ENCODE assay signal across 9 mouse cellular contexts in the genomic region with DNA sequence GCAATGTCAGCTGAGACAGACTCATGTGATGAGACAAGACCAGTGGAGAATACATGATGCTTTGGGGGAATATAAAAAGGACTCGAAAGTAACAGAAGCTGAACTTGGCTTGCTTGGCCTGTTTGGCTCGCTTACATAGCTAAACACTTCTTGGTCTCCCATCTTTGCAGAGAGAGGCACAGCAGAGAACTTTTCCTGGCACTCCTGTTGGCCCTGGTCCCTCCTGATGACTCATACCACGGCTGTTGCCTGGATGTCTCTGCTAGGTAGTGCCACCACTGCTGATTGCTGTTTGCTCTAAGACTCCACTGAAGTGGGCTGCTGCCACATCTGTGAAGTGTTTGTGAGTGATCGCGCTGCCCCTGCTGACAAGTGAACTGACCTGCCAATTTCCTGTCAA. TPM values are rescaled to one million over a fixed set of nuclear protein-coding genes. Genes with fewer than 3 reads are reported as not detected.
DNase-seq lines count a peak whose midpoint lies in the region; ATAC-seq lines count a peak whose summit lies in the region.
"Had no signal": no experiment of that assay in that cellular context is flagged by ENCODE, and none has a peak within 500 bp of the region (broad histone marks: within the 10 kb centered on the region; RNA-seq: fewer than 3 reads in every experiment).

No protein-coding gene starts in this region.

- H3K27me3 ChIP-seq in heart, embryonic 10.5 days (ENCODE audit: insufficient read depth, poor library complexity, severe bottlenecking): no peaks in the 10 kb centered on the region
- no peaks in the 10 kb centered on the region for H3K27me3 ChIP-seq in midbrain, embryonic 15.5 days (replicated peaks)
- no peaks in the 10 kb centered on the region for H3K27me3 ChIP-seq in kidney, embryonic 16.5 days (ENCODE audit: insufficient read depth, low read length)

- no peak for ATAC-seq in midbrain, embryonic 15.5 days (replicated peaks)
- ATAC-seq in kidney, embryonic 16.5 days (ENCODE audit: low FRiP score, low TSS enrichment): no peak

- peaks cover 9% of the 10 kb centered on the region for H3K4me1 ChIP-seq in heart, embryonic 10.5 days
- H3K4me1 ChIP-seq in midbrain, embryonic 15.5 days: no peaks in the 10 kb centered on the region
- no peaks in the 10 kb centered on the region for H3K4me1 ChIP-seq in kidney, embryonic 16.5 days (ENCODE audit: insufficient read depth, low read length)

- 63% methylated on average over 5 of the region's 5 CpGs for WGBS in heart, embryonic 10.5 days
- 89% methylated on average over 5 of the region's 5 CpGs for WGBS in midbrain, embryonic 15.5 days
- 78% methylated on average over 5 of the region's 5 CpGs for whole genome bisulfite sequencing in kidney, embryonic 16.5 days

- no peaks in the 10 kb centered on the region for H3K9me3 ChIP-seq in heart, embryonic 10.5 days
- H3K9me3 ChIP-seq in midbrain, embryonic 15.5 days: no peaks in the 10 kb centered on the region
- no peaks in the 10 kb centered on the region for H3K9me3 ChIP-seq in kidney, embryonic 16.5 days (ENCODE audit: low read length)

- H3K36me3 ChIP-seq in heart, embryonic 10.5 days: no peaks in the 10 kb centered on the region
- no peaks in the 10 kb centered on the region for H3K36me3 ChIP-seq in midbrain, embryonic 15.5 days (replicated peaks)
- no peaks in the 10 kb centered on the region for H3K36me3 ChIP-seq in kidney, embryonic 16.5 days (ENCODE audit: insufficient read depth, low read length)

- no peak overlapping the region for H3K4me3 ChIP-seq in heart, embryonic 10.5 days
- H3K4me3 ChIP-seq in midbrain, embryonic 15.5 days: no peak overlapping the region
- H3K4me3 ChIP-seq in kidney, embryonic 16.5 days (ENCODE audit: low read length): no peak overlapping the region

- no peak overlapping the region for H3K9ac ChIP-seq in midbrain, embryonic 15.5 days
- no peak overlapping the region for H3K9ac ChIP-seq in kidney, embryonic 16.5 days (replicated peaks; ENCODE audit: low read length)

- no peak overlapping the region for H3K27ac ChIP-seq in heart, embryonic 10.5 days
- H3K27ac ChIP-seq in midbrain, embryonic 15.5 days: no peak overlapping the region
- no peak overlapping the region for H3K27ac ChIP-seq in kidney, embryonic 16.5 days (ENCODE audit: low read length)
- H3K27ac ChIP-seq: macrophage had no signal

- DNase-seq in heart, adult 11 months: peak; percentile 95
- no peak for DNase-seq in heart, embryonic 10.5 days (ENCODE audit: low spot score)
- DNase-seq in brain, adult 2 months (ENCODE audit: low read depth, low spot score): peak; percentile 87
- peak; percentile 19 to 52 for DNase-seq in heart, postnatal 14 days
- peak; percentile 26 to 58 for DNase-seq in lung, postnatal 4 days
- no peak for DNase-seq in spleen, postnatal 10 days (ENCODE audit: low spot score in 2 of 2)

- no peak overlapping the region for H3K4me2 ChIP-seq in midbrain, embryonic 15.5 days
- no peak overlapping the region for H3K4me2 ChIP-seq in kidney, embryonic 16.5 days (replicated peaks; ENCODE audit: low read depth, low read length)

- intact Hi-C loops in heart, postnatal 14 days (cut with DNase I): no loop called here

RNA-seq across cellular contexts. Expression of a gene that starts 42.7 kb away (rescaled TPM):
- 47.6 and 49.3 TPM in 2 replicates for polyA plus RNA-seq in heart, embryonic 10.5 days (2016; fragmentation: Nextera tagmentation; extraction: Ambion mirVana)
- 100 to 1,000 TPM; 385 to 442 TPM for total RNA-seq in heart, postnatal 14 days (2021)
- 62.4 and 74.8 TPM in 2 replicates for polyA plus RNA-seq in midbrain, embryonic 15.5 days (2015; fragmentation: Nextera tagmentation; extraction: Ambion mirVana)
- polyA plus RNA-seq in kidney, embryonic 16.5 days (2015; fragmentation: Nextera tagmentation; extraction: Ambion mirVana): 236 and 276 TPM in 2 replicates

Comparison
In these comparisons a context has a peak if more than half of its experiments do, and no peak if none do; other contexts are left out.
1. DNase-seq: peak in heart, adult 11 months (single experiment), brain, adult 2 months (single experiment), heart, postnatal 14 days (2 of 2) and lung, postnatal 4 days (2 of 2); none in heart, embryonic 10.5 days (single experiment) and spleen, postnatal 10 days (0 of 2).